Mouse (Mus musculus) lung, postnatal 0 days (tissue): ENCODE measurements around the gene Krba1. TPM values are rescaled to one million over a fixed set of nuclear protein-coding genes. Genes with fewer than 3 reads are reported as not detected.

Experiments used
- ATAC-seq: fragments of 200-750 bp; cut with Nextera tagmentation; 2 replicates; pipeline ENCODE4 v1.8.0; 2017; ENCODE audit warnings: moderate library complexity
- DNase-seq: peaks from one replicate; pipeline ENCODE4 v3.0.0-alpha.2; 2016; ENCODE audit warnings: low spot score
- H3K27ac ChIP-seq: fragments of 300-500 bp; sonication (generic); 2 replicates; pipeline ENCODE4 v1.5.1; 2014; ENCODE audit warnings: antibody characterized with exemption, mild to moderate bottlenecking, low read length, mixed read lengths
- H3K27me3 ChIP-seq: fragments of 300-500 bp; sonication (generic); replicated peaks from 2 replicates; pipeline ENCODE4 v1.6.1; 2014; ENCODE audit warnings: low read length, mixed read lengths; ENCODE audit not compliant: insufficient read depth
- H3K36me3 ChIP-seq: fragments of 300-500 bp; sonication (generic); 2 replicates; pipeline ENCODE4 v1.6.1; 2014; ENCODE audit warnings: low read length, mixed read lengths; ENCODE audit not compliant: insufficient read depth
- H3K4me1 ChIP-seq: fragments of 300-500 bp; sonication (generic); 2 replicates; pipeline ENCODE4 v1.6.1; 2014; ENCODE audit warnings: antibody characterized with exemption, low read depth, low read length, mixed read lengths; ENCODE audit not compliant: insufficient read depth
- H3K4me2 ChIP-seq: fragments of 300-500 bp; sonication (generic); replicated peaks from 2 replicates; pipeline ENCODE4 v1.6.1; 2014; ENCODE audit warnings: low read depth, mild to moderate bottlenecking, low read length, moderate library complexity, mixed read lengths
- H3K4me3 ChIP-seq: fragments of 300-500 bp; sonication (generic); 2 replicates; pipeline ENCODE4 v1.5.1; 2014; ENCODE audit warnings: low read depth, low read length
- H3K9ac ChIP-seq: fragments of 300-500 bp; sonication (generic); replicated peaks from 2 replicates; pipeline ENCODE4 v1.6.1; 2014; ENCODE audit warnings: low read depth, mild to moderate bottlenecking
- H3K9me3 ChIP-seq: fragments of 300-500 bp; sonication (generic); 2 replicates; pipeline ENCODE4 v1.6.1; 2016; ENCODE audit warnings: low read length, mixed read lengths
- CTCF ChIP-seq: IDR thresholded peaks from 2 replicates; pipeline ENCODE4 v1.5.1; 2016; ENCODE audit warnings: antibody characterized with exemption, mild to moderate bottlenecking
- EP300 ChIP-seq: IDR thresholded peaks from 2 replicates; pipeline ENCODE4 v1.6.1; 2016; ENCODE audit warnings: antibody characterized with exemption, mild to moderate bottlenecking, control low read depth
- WGBS: fragments of 180-500 bp; shearing (Covaris S2); extraction: QIAGEN DNeasy Blood & Tissue Kit; methylation state at CpG from one replicate; pipeline ENCODE4 v1.1.7; 2014; 5-methylcytosine and 5-hydroxymethylcytosine counted together
- polyA plus RNA-seq: library from polyadenylated mRNA; unstranded; fragments of >200 nt; fragmentation: Nextera tagmentation; extraction: Ambion mirVana; gene quantifications from 2 replicates; pipeline ENCODE4 v1.2.1, GENCODE M21; 2015

Gene Krba1
- polyA plus RNA-seq, 1 experiment from 2014 or later: 7.6 TPM

GRCm38 (mm10) chr6:48416486-48416885 lies 21.1 kb downstream of the Krba1 start:
- Histone ChIP-seq H3K27me3 (no peaks in the 10 kb centered on the region), H3K27ac (no peak overlapping the region), H3K9me3 (no peaks in the 10 kb centered on the region), H3K4me2 (no peak overlapping the region), H3K36me3 (peaks cover 27% of the 10 kb centered on the region), H3K4me3 (no peak overlapping the region), H3K4me1 (no peaks in the 10 kb centered on the region), H3K9ac (no peak overlapping the region)
- ATAC-seq: no peak
- WGBS: 74% methylated on average over 2 of the region's 2 CpGs
- TF ChIP-seq CTCF: no peak
- no peak for TF ChIP-seq EP300
- no peak for DNase-seq

GRCm38 (mm10) chr6:48420647-48421046 lies 25.3 kb downstream of the Krba1 start:
- no peak for TF ChIP-seq EP300
- TF ChIP-seq CTCF: no peak
- H3K4me1 ChIP-seq: no peaks in the 10 kb centered on the region
- H3K9ac ChIP-seq: no peak overlapping the region
- H3K4me2 ChIP-seq: no peak overlapping the region
- H3K4me3 ChIP-seq: no peak overlapping the region
- WGBS: 12% methylated on average over 2 of the region's 2 CpGs
- H3K27me3 ChIP-seq: no peaks in the 10 kb centered on the region
- H3K36me3 ChIP-seq: 0 out of 2 replicates have a peak, but pooled peaks cover 13% of the 10 kb centered on the region
- no peak overlapping the region for H3K27ac ChIP-seq
- ATAC-seq (0 out of 2 replicates have a peak, but pooled peaks have one; percentile 26), DNase-seq (no peak)
- no peaks in the 10 kb centered on the region for H3K9me3 ChIP-seq

GRCm38 (mm10) chr6:48423336-48423735 lies 27.9 kb downstream of the Krba1 start:
- Histone ChIP-seq H3K9ac (no peak overlapping the region), H3K4me1 (no peaks in the 10 kb centered on the region), H3K27me3 (no peaks in the 10 kb centered on the region), H3K4me3 (no peak overlapping the region), H3K9me3 (no peaks in the 10 kb centered on the region), H3K36me3 (no peaks in the 10 kb centered on the region), H3K4me2 (no peak overlapping the region), H3K27ac (no peak overlapping the region)
- WGBS: 75% methylated on average over 3 of the region's 3 CpGs
- no peak for DNase-seq
- TF ChIP-seq EP300: no peak
- no peak for TF ChIP-seq CTCF
- no peak for ATAC-seq

- no peaks in the 10 kb centered on the region for H3K27me3 ChIP-seq
- no peak overlapping the region for H3K9ac ChIP-seq
- no peak overlapping the region for H3K4me2 ChIP-seq
- no peaks in the 10 kb centered on the region for H3K9me3 ChIP-seq
- DNase-seq: no peak
- 51% methylated on average over 5 of the region's 5 CpGs for WGBS
- H3K36me3 ChIP-seq: no peaks in the 10 kb centered on the region
- no peak for TF ChIP-seq EP300
- peak; percentile 39 for TF ChIP-seq CTCF
- H3K4me3 ChIP-seq: no peak overlapping the region
- H3K4me1 ChIP-seq: no peaks in the 10 kb centered on the region
- no peak for ATAC-seq
- H3K27ac ChIP-seq: no peak overlapping the region
Measured at GRCm38 (mm10) chr6:48424074-48424473, 28.7 kb downstream of the Krba1 start.

- no peak overlapping the region for H3K9ac ChIP-seq
- 78% methylated on average over 5 of the region's 5 CpGs for WGBS
- no peaks in the 10 kb centered on the region for H3K36me3 ChIP-seq
- H3K4me2 ChIP-seq: no peak overlapping the region
- no peak for DNase-seq
- H3K4me3 ChIP-seq: no peak overlapping the region
- TF ChIP-seq EP300 (no peak), CTCF (no peak)
- no peaks in the 10 kb centered on the region for H3K27me3 ChIP-seq
- no peak for ATAC-seq
- H3K9me3 ChIP-seq: no peaks in the 10 kb centered on the region
- H3K27ac ChIP-seq: no peak overlapping the region
- H3K4me1 ChIP-seq: no peaks in the 10 kb centered on the region
Measured at GRCm38 (mm10) chr6:48426956-48427355, 31.6 kb downstream of the Krba1 start.

- no peaks in the 10 kb centered on the region for H3K27me3 ChIP-seq
- H3K36me3 ChIP-seq: no peaks in the 10 kb centered on the region
- H3K9me3 ChIP-seq: no peaks in the 10 kb centered on the region
- H3K27ac ChIP-seq: no peak overlapping the region
- peaks cover 6% of the 10 kb centered on the region; the same call in 1 of the 2 replicates for H3K4me1 ChIP-seq
- no peak for TF ChIP-seq EP300
- TF ChIP-seq CTCF: no peak
- ATAC-seq (no peak), DNase-seq (no peak)
- H3K4me3 ChIP-seq: no peak overlapping the region
- 69% methylated on average over 4 of the region's 4 CpGs for WGBS
- H3K4me2 ChIP-seq: no peak overlapping the region
- H3K9ac ChIP-seq: no peak overlapping the region
Measured at GRCm38 (mm10) chr6:48428769-48429557, 33.6 kb downstream of the Krba1 start.
